Mouse (Mus musculus) forebrain, embryonic 12.5 days (tissue): Measurements from ENCODE around the gene Gm20830. TPM values are rescaled to one million over a fixed set of nuclear protein-coding genes. Genes with fewer than 3 reads are reported as not detected.
"Not testable (repeated sequence)": the region's sequence is repeated elsewhere in the genome, so short reads cannot be mapped to it uniquely, and the experiment has no call there.

Source experiments
- ATAC-seq: fragments of 200-750 bp; cut with Nextera tagmentation; 2 replicates; pipeline ENCODE4 v1.8.0; 2017; ENCODE audit warnings: moderate TSS enrichment; ENCODE audit not compliant: low FRiP score
- H3K27ac ChIP-seq: fragments of 300-500 bp; sonication (generic); 2 replicates; pipeline ENCODE4 v1.5.1; 2016; ENCODE audit warnings: mild to moderate bottlenecking
- H3K27me3 ChIP-seq: fragments of 300-500 bp; sonication (generic); 2 replicates; pipeline ENCODE4 v1.6.1; 2016; ENCODE audit warnings: mild to moderate bottlenecking
- H3K36me3 ChIP-seq: fragments of 300-500 bp; sonication (generic); replicated peaks from 2 replicates; pipeline ENCODE4 v1.6.1; 2016; ENCODE audit warnings: mild to moderate bottlenecking
- H3K4me1 ChIP-seq: fragments of 300-500 bp; sonication (generic); 2 replicates; pipeline ENCODE4 v1.6.1; 2016
- H3K4me2 ChIP-seq: fragments of 300-500 bp; sonication (generic); 2 replicates; pipeline ENCODE4 v1.6.1; 2016; ENCODE audit warnings: mild to moderate bottlenecking, moderate library complexity
- H3K4me3 ChIP-seq: fragments of 300-500 bp; sonication (generic); replicated peaks from 2 replicates; pipeline ENCODE4 v1.5.1; 2016; ENCODE audit warnings: mild to moderate bottlenecking
- H3K9ac ChIP-seq: fragments of 300-500 bp; sonication (generic); 2 replicates; pipeline ENCODE4 v1.6.1; 2016; ENCODE audit warnings: mild to moderate bottlenecking
- H3K9me3 ChIP-seq: fragments of 300-500 bp; sonication (generic); 2 replicates; pipeline ENCODE4 v1.6.1; 2016
- WGBS: fragments of 180-500 bp; shearing (Covaris S2); methylation state at CpG from one replicate; pipeline ENCODE4 v1.1.7; 2016; 5-methylcytosine and 5-hydroxymethylcytosine counted together
- polyA plus RNA-seq: library from polyadenylated mRNA; unstranded; fragments of >200 nt; fragmentation: Nextera tagmentation; extraction: Ambion mirVana; gene quantifications from 2 replicates; pipeline ENCODE4 v1.2.1, GENCODE M21; 2016

Gm20830 gene
- polyA plus RNA-seq, result not detected in 2 replicates

GRCm38 (mm10) chrY:6918182-6918581, at the start of gene Gm20830:
TSS of gene Gm20830 (minus strand) at chrY:6918282.
- not testable (repeated sequence) for H3K27ac ChIP-seq, H3K4me1 ChIP-seq, ATAC-seq, H3K9me3 ChIP-seq, H3K4me3 ChIP-seq, H3K4me2 ChIP-seq, H3K27me3 ChIP-seq, H3K36me3 ChIP-seq, H3K9ac ChIP-seq
- 36% methylated on average over 3 of the region's 3 CpGs for WGBS

Other genes with a start within 250 kb of the Gm20830 start
- not detected in 2 replicates for gene Gm21719, start 235.4 kb downstream of the Gm20830 start, polyA plus RNA-seq